Mouse (Mus musculus): ENCODE results near the gene Barx2. TPM values are rescaled to one million over a fixed set of nuclear protein-coding genes. Genes with fewer than 3 reads are reported as not detected.

The Barx2 gene
- polyA plus RNA-seq, 1 experiment from 2014 or later: 0.26 TPM

GRCm38 (mm10) chr9:31913739-31914591 is 703 bp upstream of the Barx2 start:
- H3K9ac ChIP-seq (ENCODE audit: low read depth, low read length): peak overlapping the region; percentile 59
- H3K36me3 ChIP-seq (ENCODE audit: control insufficient read depth, insufficient read depth, low read length): no peaks in the 10 kb centered on the region
- no peak overlapping the region for H3K27ac ChIP-seq (ENCODE audit: low read length)
- peaks cover 70% of the 10 kb centered on the region for H3K27me3 ChIP-seq (ENCODE audit: control insufficient read depth, insufficient read depth, low read depth, low read length)
- peak overlapping the region; percentile 51 for H3K4me3 ChIP-seq (ENCODE audit: low read depth, low read length)
- peak overlapping the region; percentile 85 for H3K4me2 ChIP-seq (ENCODE audit: low read length)
- no peaks in the 10 kb centered on the region for H3K9me3 ChIP-seq (replicated peaks; ENCODE audit: control insufficient read depth, low read length, poor library complexity, severe bottlenecking)
- WGBS: 1% methylated on average over 54 of the region's 54 CpGs
- peaks cover 20% of the 10 kb centered on the region for H3K4me1 ChIP-seq (ENCODE audit: control insufficient read depth, insufficient read depth, low read length)
- no peak for ATAC-seq

GRCm38 (mm10) chr9:31912553-31912920 is 725 bp downstream of the Barx2 start:
- peak overlapping the region; percentile 51 for H3K4me3 ChIP-seq (ENCODE audit: low read depth, low read length)
- H3K9me3 ChIP-seq (replicated peaks; ENCODE audit: control insufficient read depth, low read length, poor library complexity, severe bottlenecking): no peaks in the 10 kb centered on the region
- H3K27ac ChIP-seq (ENCODE audit: low read length): no peak overlapping the region
- WGBS: 1% methylated on average over 16 of the region's 16 CpGs
- peaks cover 62% of the 10 kb centered on the region for H3K27me3 ChIP-seq (ENCODE audit: control insufficient read depth, insufficient read depth, low read depth, low read length)
- no peak overlapping the region for H3K9ac ChIP-seq (ENCODE audit: low read depth, low read length)
- H3K4me1 ChIP-seq (ENCODE audit: control insufficient read depth, insufficient read depth, low read length): peaks cover 20% of the 10 kb centered on the region
- peak overlapping the region; percentile 85 for H3K4me2 ChIP-seq (ENCODE audit: low read length)
- ATAC-seq: no peak; the same call in 1 of the 2 replicates
- H3K36me3 ChIP-seq (ENCODE audit: control insufficient read depth, insufficient read depth, low read length): no peaks in the 10 kb centered on the region

GRCm38 (mm10) chr9:31910221-31910620 is 3.0 kb downstream of the Barx2 start:
- no peak overlapping the region for H3K4me2 ChIP-seq (ENCODE audit: low read length)
- H3K9me3 ChIP-seq (replicated peaks; ENCODE audit: control insufficient read depth, low read length, poor library complexity, severe bottlenecking): no peaks in the 10 kb centered on the region
- 28% methylated on average over 5 of the region's 5 CpGs for WGBS
- H3K9ac ChIP-seq (ENCODE audit: low read depth, low read length): no peak overlapping the region
- H3K27me3 ChIP-seq (ENCODE audit: control insufficient read depth, insufficient read depth, low read depth, low read length): peaks cover 42% of the 10 kb centered on the region
- no peak for ATAC-seq
- no peaks in the 10 kb centered on the region for H3K36me3 ChIP-seq (ENCODE audit: control insufficient read depth, insufficient read depth, low read length)
- H3K4me1 ChIP-seq (ENCODE audit: control insufficient read depth, insufficient read depth, low read length): peaks cover 20% of the 10 kb centered on the region
- H3K4me3 ChIP-seq (ENCODE audit: low read depth, low read length): no peak overlapping the region
- H3K27ac ChIP-seq (ENCODE audit: low read length): no peak overlapping the region

GRCm38 (mm10) chr9:31901781-31902180 is 11.5 kb downstream of the Barx2 start:
- ATAC-seq: no peak
- Histone ChIP-seq H3K36me3 (ENCODE audit: control insufficient read depth, insufficient read depth, low read length) (no peaks in the 10 kb centered on the region), H3K4me1 (ENCODE audit: control insufficient read depth, insufficient read depth, low read length) (no peaks in the 10 kb centered on the region), H3K4me3 (ENCODE audit: low read depth, low read length) (no peak overlapping the region), H3K27ac (ENCODE audit: low read length) (no peak overlapping the region), H3K4me2 (ENCODE audit: low read length) (no peak overlapping the region), H3K9me3 (replicated peaks; ENCODE audit: control insufficient read depth, low read length, poor library complexity, severe bottlenecking) (no peaks in the 10 kb centered on the region), H3K9ac (ENCODE audit: low read depth, low read length) (no peak overlapping the region), H3K27me3 (ENCODE audit: control insufficient read depth, insufficient read depth, low read depth, low read length) (no peaks in the 10 kb centered on the region)
- WGBS: 69% methylated on average over 2 of the region's 2 CpGs

GRCm38 (mm10) chr9:31894775-31895320 is 18.4 kb downstream of the Barx2 start:
- no peak overlapping the region for H3K9ac ChIP-seq (ENCODE audit: low read depth, low read length)
- H3K36me3 ChIP-seq (ENCODE audit: control insufficient read depth, insufficient read depth, low read length): no peaks in the 10 kb centered on the region
- no peaks in the 10 kb centered on the region for H3K4me1 ChIP-seq (ENCODE audit: control insufficient read depth, insufficient read depth, low read length)
- H3K9me3 ChIP-seq (replicated peaks; ENCODE audit: control insufficient read depth, low read length, poor library complexity, severe bottlenecking): no peaks in the 10 kb centered on the region
- H3K27me3 ChIP-seq (ENCODE audit: control insufficient read depth, insufficient read depth, low read depth, low read length): no peaks in the 10 kb centered on the region
- no peak overlapping the region for H3K27ac ChIP-seq (ENCODE audit: low read length)
- WGBS: 36% methylated on average over 10 of the region's 10 CpGs
- no peak overlapping the region for H3K4me2 ChIP-seq (ENCODE audit: low read length)
- ATAC-seq: no peak
- H3K4me3 ChIP-seq (ENCODE audit: low read depth, low read length): no peak overlapping the region

- Histone ChIP-seq H3K9ac (ENCODE audit: low read depth, low read length) (no peak overlapping the region), H3K36me3 (ENCODE audit: control insufficient read depth, insufficient read depth, low read length) (no peaks in the 10 kb centered on the region), H3K27me3 (ENCODE audit: control insufficient read depth, insufficient read depth, low read depth, low read length) (no peaks in the 10 kb centered on the region), H3K4me1 (ENCODE audit: control insufficient read depth, insufficient read depth, low read length) (no peaks in the 10 kb centered on the region), H3K9me3 (replicated peaks; ENCODE audit: control insufficient read depth, low read length, poor library complexity, severe bottlenecking) (no peaks in the 10 kb centered on the region), H3K27ac (ENCODE audit: low read length) (no peak overlapping the region), H3K4me3 (ENCODE audit: low read depth, low read length) (no peak overlapping the region), H3K4me2 (ENCODE audit: low read length) (no peak overlapping the region)
- 78% methylated on average over 4 of the region's 4 CpGs for WGBS
- no peak for ATAC-seq
Measured at GRCm38 (mm10) chr9:31888333-31888732, 24.9 kb downstream of the Barx2 start.

GRCm38 (mm10) chr9:31886258-31886657 is 27.0 kb downstream of the Barx2 start:
- Histone ChIP-seq H3K4me3 (ENCODE audit: low read depth, low read length) (no peak overlapping the region), H3K4me1 (ENCODE audit: control insufficient read depth, insufficient read depth, low read length) (no peaks in the 10 kb centered on the region), H3K36me3 (ENCODE audit: control insufficient read depth, insufficient read depth, low read length) (no peaks in the 10 kb centered on the region), H3K9ac (ENCODE audit: low read depth, low read length) (no peak overlapping the region), H3K27me3 (ENCODE audit: control insufficient read depth, insufficient read depth, low read depth, low read length) (no peaks in the 10 kb centered on the region), H3K27ac (ENCODE audit: low read length) (no peak overlapping the region), H3K4me2 (ENCODE audit: low read length) (no peak overlapping the region), H3K9me3 (replicated peaks; ENCODE audit: control insufficient read depth, low read length, poor library complexity, severe bottlenecking) (no peaks in the 10 kb centered on the region)
- 68% methylated on average over 3 of the region's 3 CpGs for WGBS
- ATAC-seq: no peak

GRCm38 (mm10) chr9:31882376-31882775 is 30.9 kb downstream of the Barx2 start:
- ATAC-seq: no peak
- Histone ChIP-seq H3K36me3 (ENCODE audit: control insufficient read depth, insufficient read depth, low read length) (no peaks in the 10 kb centered on the region), H3K27ac (ENCODE audit: low read length) (no peak overlapping the region), H3K4me3 (ENCODE audit: low read depth, low read length) (no peak overlapping the region), H3K9me3 (replicated peaks; ENCODE audit: control insufficient read depth, low read length, poor library complexity, severe bottlenecking) (no peaks in the 10 kb centered on the region), H3K9ac (ENCODE audit: low read depth, low read length) (no peak overlapping the region), H3K4me1 (ENCODE audit: control insufficient read depth, insufficient read depth, low read length) (no peaks in the 10 kb centered on the region), H3K27me3 (ENCODE audit: control insufficient read depth, insufficient read depth, low read depth, low read length) (no peaks in the 10 kb centered on the region), H3K4me2 (ENCODE audit: low read length) (no peak overlapping the region)
- 90% methylated on average over 2 of the region's 2 CpGs for WGBS

GRCm38 (mm10) chr9:31875556-31875955 is 37.7 kb downstream of the Barx2 start:
- H3K4me3 ChIP-seq (ENCODE audit: low read depth, low read length): no peak overlapping the region
- H3K9me3 ChIP-seq (replicated peaks; ENCODE audit: control insufficient read depth, low read length, poor library complexity, severe bottlenecking): no peaks in the 10 kb centered on the region
- H3K27me3 ChIP-seq (ENCODE audit: control insufficient read depth, insufficient read depth, low read depth, low read length): no peaks in the 10 kb centered on the region
- no peak overlapping the region for H3K9ac ChIP-seq (ENCODE audit: low read depth, low read length)
- H3K4me2 ChIP-seq (ENCODE audit: low read length): no peak overlapping the region
- 94% methylated on average over 3 of the region's 3 CpGs for WGBS
- no peaks in the 10 kb centered on the region for H3K4me1 ChIP-seq (ENCODE audit: control insufficient read depth, insufficient read depth, low read length)
- no peak for ATAC-seq
- no peaks in the 10 kb centered on the region for H3K36me3 ChIP-seq (ENCODE audit: control insufficient read depth, insufficient read depth, low read length)
- no peak overlapping the region for H3K27ac ChIP-seq (ENCODE audit: low read length)
